Comparison of ENCODE assay signal across 15 mouse cellular contexts in the genomic region with DNA sequence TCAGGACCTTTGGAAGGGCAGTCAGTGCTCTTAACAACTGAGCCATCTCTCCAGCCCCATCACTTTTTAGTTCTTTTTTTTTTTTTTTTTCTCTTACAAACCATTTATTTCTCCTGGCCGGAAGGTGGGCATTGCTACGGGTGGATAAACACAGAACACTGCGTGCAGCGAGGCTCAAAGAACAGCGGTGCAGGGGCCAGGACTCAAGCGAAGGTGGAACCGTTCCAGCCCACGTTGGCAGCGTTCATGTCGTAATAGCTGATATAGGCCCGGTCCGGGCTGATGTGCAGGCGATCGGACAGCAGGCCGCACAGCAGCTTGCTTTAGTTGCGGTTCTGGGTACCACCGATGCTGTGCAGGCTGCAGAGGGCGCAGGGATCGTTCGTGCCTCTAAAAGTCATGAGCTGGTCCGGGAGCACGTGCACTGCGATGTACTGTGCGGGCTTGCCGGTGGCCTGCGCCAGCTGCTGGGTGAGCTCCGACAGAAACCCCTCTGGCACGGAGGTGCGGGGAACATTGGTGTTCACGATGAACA.
DNase-seq lines count a peak whose midpoint lies in the region; ATAC-seq lines count a peak whose summit lies in the region.
"Had no signal": no experiment of that assay in that cellular context is flagged by ENCODE, and none has a peak within 500 bp of the region (broad histone marks: within the 10 kb centered on the region; RNA-seq: fewer than 3 reads in every experiment).

No protein-coding gene starts in this region.

- WGBS in forebrain, embryonic 16.5 days: 54% methylated on average over 30 of the region's 30 CpGs
- 75% methylated on average over 30 of the region's 30 CpGs for WGBS in forebrain, embryonic 10.5 days
- WGBS in limb, embryonic 13.5 days: 65% methylated on average over 30 of the region's 30 CpGs

- no peaks in the 10 kb centered on the region for H3K4me1 ChIP-seq in forebrain, embryonic 16.5 days (replicated peaks; ENCODE audit: control insufficient read depth, insufficient read depth, low read length)
- no peaks in the 10 kb centered on the region for H3K4me1 ChIP-seq in forebrain, embryonic 10.5 days
- no peaks in the 10 kb centered on the region for H3K4me1 ChIP-seq in limb, embryonic 13.5 days
- H3K4me1 ChIP-seq: embryonic facial prominence, embryonic 12.5 days had no signal

- peak overlapping the region; percentile 32 for H3K4me2 ChIP-seq in forebrain, embryonic 16.5 days (ENCODE audit: low read length)
- H3K4me2 ChIP-seq in limb, embryonic 13.5 days (replicated peaks): peak overlapping the region; percentile 23; the same call in 1 of the 2 replicates
- H3K4me2 ChIP-seq: embryonic facial prominence, embryonic 12.5 days had no signal

- no peak for DNase-seq in forebrain, embryonic 10.5 days (ENCODE audit: extremely low spot score, low spot score)
- DNase-seq in kidney, adult 9 months: peak; percentile 76
- no peak for DNase-seq in kidney, postnatal 10 days
- DNase-seq in ES-CJ7 (ENCODE audit: low read depth, low spot score): peak; percentile 70
- no peak for DNase-seq in gastrocnemius, postnatal 4 days (ENCODE audit: low spot score in 2 of 2)
- no peak for DNase-seq in left cerebral cortex, postnatal 10 days (ENCODE audit: extremely low spot score in 1 of 2, low spot score in 2 of 2)
- DNase-seq: adrenal gland, postnatal 25 days; cerebellum, adult 11 months; heart, postnatal 14 days; layer of hippocampus, adult 9-11 months; right cerebral cortex, adult 18-20 months; thymus, postnatal 4 days had no signal

- H3K27me3 ChIP-seq in forebrain, embryonic 16.5 days (replicated peaks; ENCODE audit: control insufficient read depth, insufficient read depth, low read length): no peaks in the 10 kb centered on the region
- peaks cover 9% of the 10 kb centered on the region for H3K27me3 ChIP-seq in forebrain, embryonic 10.5 days (ENCODE audit: poor library complexity, severe bottlenecking)
- no peaks in the 10 kb centered on the region for H3K27me3 ChIP-seq in limb, embryonic 13.5 days
- H3K27me3 ChIP-seq: embryonic facial prominence, embryonic 12.5 days had no signal

- H3K27ac ChIP-seq in forebrain, embryonic 16.5 days (ENCODE audit: low read length): no peak overlapping the region
- H3K27ac ChIP-seq in forebrain, embryonic 10.5 days: no peak overlapping the region
- H3K27ac ChIP-seq in limb, embryonic 13.5 days: no peak overlapping the region
- H3K27ac ChIP-seq: embryonic facial prominence, embryonic 12.5 days had no signal

- no peak overlapping the region for H3K9ac ChIP-seq in forebrain, embryonic 16.5 days (replicated peaks; ENCODE audit: low read depth, low read length)
- H3K9ac ChIP-seq in limb, embryonic 13.5 days: no peak overlapping the region
- H3K9ac ChIP-seq: embryonic facial prominence, embryonic 12.5 days had no signal

- no peak for ATAC-seq in forebrain, embryonic 16.5 days
- ATAC-seq in limb, embryonic 13.5 days (ENCODE audit: low FRiP score, low read depth): no peak

- peak overlapping the region; percentile 17 for H3K4me3 ChIP-seq in forebrain, embryonic 16.5 days (replicated peaks; ENCODE audit: low read length)
- no peak overlapping the region for H3K4me3 ChIP-seq in forebrain, embryonic 10.5 days
- H3K4me3 ChIP-seq in limb, embryonic 13.5 days: no peak overlapping the region
- H3K4me3 ChIP-seq: embryonic facial prominence, embryonic 12.5 days had no signal

- no peaks in the 10 kb centered on the region for H3K36me3 ChIP-seq in forebrain, embryonic 16.5 days (ENCODE audit: control insufficient read depth, insufficient read depth)
- H3K36me3 ChIP-seq in forebrain, embryonic 10.5 days (replicated peaks): no peaks in the 10 kb centered on the region
- H3K36me3 ChIP-seq in limb, embryonic 13.5 days: no peaks in the 10 kb centered on the region
- H3K36me3 ChIP-seq: embryonic facial prominence, embryonic 12.5 days had no signal

- intact Hi-C loops in left cerebral cortex, postnatal 10 days (cut with DNase I): no loop called here

- H3K9me3 ChIP-seq in forebrain, embryonic 16.5 days (ENCODE audit: control insufficient read depth, low read length): no peaks in the 10 kb centered on the region
- H3K9me3 ChIP-seq in forebrain, embryonic 10.5 days: no peaks in the 10 kb centered on the region
- H3K9me3 ChIP-seq in limb, embryonic 13.5 days: no peaks in the 10 kb centered on the region
- H3K9me3 ChIP-seq: embryonic facial prominence, embryonic 12.5 days had no signal

Comparison
In these comparisons a context has a peak if more than half of its experiments do, and no peak if none do; other contexts are left out.
1. DNase-seq: peak in kidney, adult 9 months (single experiment) and ES-CJ7 (single experiment); none in forebrain, embryonic 10.5 days (single experiment), kidney, postnatal 10 days (single experiment), gastrocnemius, postnatal 4 days (0 of 2) and left cerebral cortex, postnatal 10 days (0 of 2).